Mouse (Mus musculus) midbrain, embryonic 16.5 days (tissue): Measurements from ENCODE around the gene Ahnak2. TPM values are rescaled to one million over a fixed set of nuclear protein-coding genes. Genes with fewer than 3 reads are reported as not detected.

ENCODE experiments used
- ATAC-seq: fragments of 200-750 bp; cut with Nextera tagmentation; 2 replicates; pipeline ENCODE4 v1.8.0; 2017; ENCODE audit warnings: moderate TSS enrichment
- H3K27ac ChIP-seq: fragments of 300-500 bp; sonication (generic); 2 replicates; pipeline ENCODE4 v1.5.1; 2014; ENCODE audit warnings: mild to moderate bottlenecking, low read length, mixed read lengths
- H3K27me3 ChIP-seq: fragments of 300-500 bp; sonication (generic); 2 replicates; pipeline ENCODE4 v1.6.1; 2014; ENCODE audit warnings: low read depth, low read length, mixed read lengths; ENCODE audit not compliant: control insufficient read depth, insufficient read depth
- H3K36me3 ChIP-seq: fragments of 300-500 bp; sonication (generic); 2 replicates; pipeline ENCODE4 v1.6.1; 2014; ENCODE audit warnings: mild to moderate bottlenecking, low read length, moderate library complexity, mixed read lengths; ENCODE audit not compliant: control insufficient read depth, insufficient read depth
- H3K4me1 ChIP-seq: fragments of 300-500 bp; sonication (generic); 2 replicates; pipeline ENCODE4 v1.6.1; 2014; ENCODE audit warnings: mild to moderate bottlenecking, low read length, mixed read lengths; ENCODE audit not compliant: control insufficient read depth, insufficient read depth
- H3K4me2 ChIP-seq: fragments of 300-500 bp; sonication (generic); 2 replicates; pipeline ENCODE4 v1.6.1; 2014; ENCODE audit warnings: mild to moderate bottlenecking, low read length, mixed read lengths
- H3K4me3 ChIP-seq: fragments of 300-500 bp; sonication (generic); 2 replicates; pipeline ENCODE4 v1.5.1; 2014; ENCODE audit warnings: low read depth, mild to moderate bottlenecking, low read length, moderate library complexity, mixed read lengths
- H3K9ac ChIP-seq: fragments of 300-500 bp; sonication (generic); 2 replicates; pipeline ENCODE4 v1.6.1; 2014; ENCODE audit warnings: low read depth, low read length, mixed read lengths
- H3K9me3 ChIP-seq: fragments of 300-500 bp; sonication (generic); replicated peaks from 2 replicates; pipeline ENCODE4 v1.6.1; 2014; ENCODE audit warnings: mild to moderate bottlenecking, low read length, mixed read lengths; ENCODE audit not compliant: control insufficient read depth, poor library complexity, severe bottlenecking
- WGBS: fragments of 180-500 bp; shearing (Covaris S2); extraction: QIAGEN DNeasy Blood & Tissue Kit; methylation state at CpG from one replicate; pipeline ENCODE4 v1.1.7; 2014; 5-methylcytosine and 5-hydroxymethylcytosine counted together
- polyA plus RNA-seq: library from polyadenylated mRNA; unstranded; fragments of >200 nt; fragmentation: Nextera tagmentation; extraction: Ambion mirVana; gene quantifications from 2 replicates; pipeline ENCODE4 v1.2.1, GENCODE M21; 2015

The Ahnak2 gene
- polyA plus RNA-seq, 1 experiment from 2014 or later: 2.0 TPM

GRCm38 (mm10) chr12:112795466-112796104, 6.9 kb downstream of the Ahnak2 start:
- no peak overlapping the region for H3K4me2 ChIP-seq
- no peak for ATAC-seq
- H3K27ac ChIP-seq: no peak overlapping the region
- no peaks in the 10 kb centered on the region; the same call in 1 of the 2 replicates for H3K4me1 ChIP-seq
- no peak overlapping the region for H3K9ac ChIP-seq
- H3K36me3 ChIP-seq: no peaks in the 10 kb centered on the region
- peaks cover 6% of the 10 kb centered on the region for H3K27me3 ChIP-seq
- no peak overlapping the region for H3K4me3 ChIP-seq
- 60% methylated on average over 16 of the region's 18 CpGs for WGBS
- no peaks in the 10 kb centered on the region for H3K9me3 ChIP-seq

- ATAC-seq: no peak
- Histone ChIP-seq H3K4me3 (no peak overlapping the region), H3K9me3 (no peaks in the 10 kb centered on the region), H3K9ac (no peak overlapping the region), H3K4me1 (no peaks in the 10 kb centered on the region; the same call in 1 of the 2 replicates), H3K4me2 (no peak overlapping the region), H3K36me3 (no peaks in the 10 kb centered on the region), H3K27ac (no peak overlapping the region), H3K27me3 (peaks cover 1% of the 10 kb centered on the region)
- WGBS: 85% methylated on average over 5 of the region's 5 CpGs
These were observed 7.5 kb downstream of the Ahnak2 start for GRCm38 (mm10) chr12:112794998-112795397.

GRCm38 (mm10) chr12:112794356-112794816, 8.1 kb downstream of the Ahnak2 start:
- 31% methylated on average over 7 of the region's 7 CpGs for WGBS
- Histone ChIP-seq H3K27ac (no peak overlapping the region), H3K9me3 (no peaks in the 10 kb centered on the region), H3K4me1 (no peaks in the 10 kb centered on the region; the same call in 1 of the 2 replicates), H3K27me3 (no peaks in the 10 kb centered on the region), H3K4me3 (no peak overlapping the region), H3K36me3 (no peaks in the 10 kb centered on the region), H3K9ac (no peak overlapping the region), H3K4me2 (no peak overlapping the region)
- ATAC-seq: no peak

- no peak overlapping the region for H3K4me3 ChIP-seq
- 72% methylated on average over 13 of the region's 13 CpGs for WGBS
- no peak for ATAC-seq
- H3K9me3 ChIP-seq: no peaks in the 10 kb centered on the region
- H3K27ac ChIP-seq: no peak overlapping the region
- H3K4me2 ChIP-seq: no peak overlapping the region
- H3K36me3 ChIP-seq: no peaks in the 10 kb centered on the region
- H3K27me3 ChIP-seq: no peaks in the 10 kb centered on the region
- H3K4me1 ChIP-seq: no peaks in the 10 kb centered on the region; the same call in 1 of the 2 replicates
- H3K9ac ChIP-seq: no peak overlapping the region
These were observed 8.7 kb downstream of the Ahnak2 start for GRCm38 (mm10) chr12:112793601-112794355.

DNA sequence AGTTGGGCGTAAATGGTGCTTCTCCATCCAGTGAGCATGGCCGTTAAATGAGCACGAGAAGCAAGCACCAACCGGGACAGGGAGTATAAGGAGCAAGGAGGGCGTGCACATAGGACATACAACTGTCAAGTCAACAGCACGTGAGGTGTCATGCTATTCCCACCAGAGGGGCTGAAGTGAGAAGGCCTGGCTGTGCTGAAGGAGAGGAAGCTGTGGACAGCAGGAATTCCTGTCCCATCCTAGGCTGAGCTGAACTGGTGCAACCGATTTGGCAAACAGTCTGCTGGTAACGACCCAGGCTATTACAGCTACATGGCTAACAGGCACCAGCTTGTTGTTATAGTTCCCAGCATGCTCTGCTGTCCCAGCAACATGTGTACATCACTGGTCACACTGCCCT, 11.4 kb downstream of the Ahnak2 start:
- Histone ChIP-seq H3K9me3 (no peaks in the 10 kb centered on the region), H3K9ac (no peak overlapping the region), H3K4me2 (no peak overlapping the region), H3K4me1 (no peaks in the 10 kb centered on the region; the same call in 1 of the 2 replicates), H3K27ac (no peak overlapping the region), H3K36me3 (no peaks in the 10 kb centered on the region), H3K27me3 (no peaks in the 10 kb centered on the region), H3K4me3 (no peak overlapping the region)
- no peak for ATAC-seq
- 84% methylated on average over 8 of the region's 8 CpGs for WGBS

- 94% methylated on average over 10 of the region's 10 CpGs for WGBS
- Histone ChIP-seq H3K9ac (no peak overlapping the region), H3K27ac (no peak overlapping the region), H3K36me3 (no peaks in the 10 kb centered on the region; the same call in 1 of the 2 replicates), H3K27me3 (no peaks in the 10 kb centered on the region), H3K4me1 (no peaks in the 10 kb centered on the region), H3K4me2 (no peak overlapping the region), H3K9me3 (0 out of 2 replicates have a peak, but pooled peaks cover 5% of the 10 kb centered on the region), H3K4me3 (no peak overlapping the region)
- no peak for ATAC-seq
These were observed 28.0 kb downstream of the Ahnak2 start for GRCm38 (mm10) chr12:112774481-112774880.

GRCm38 (mm10) chr12:112774026-112774425, 28.4 kb downstream of the Ahnak2 start:
- Histone ChIP-seq H3K4me3 (no peak overlapping the region), H3K36me3 (no peaks in the 10 kb centered on the region; the same call in 1 of the 2 replicates), H3K4me1 (no peaks in the 10 kb centered on the region), H3K9me3 (0 out of 2 replicates have a peak, but pooled peaks cover 5% of the 10 kb centered on the region), H3K27ac (no peak overlapping the region), H3K9ac (no peak overlapping the region), H3K4me2 (no peak overlapping the region), H3K27me3 (no peaks in the 10 kb centered on the region)
- ATAC-seq: no peak
- WGBS: 88% methylated on average over 6 of the region's 6 CpGs

DNA sequence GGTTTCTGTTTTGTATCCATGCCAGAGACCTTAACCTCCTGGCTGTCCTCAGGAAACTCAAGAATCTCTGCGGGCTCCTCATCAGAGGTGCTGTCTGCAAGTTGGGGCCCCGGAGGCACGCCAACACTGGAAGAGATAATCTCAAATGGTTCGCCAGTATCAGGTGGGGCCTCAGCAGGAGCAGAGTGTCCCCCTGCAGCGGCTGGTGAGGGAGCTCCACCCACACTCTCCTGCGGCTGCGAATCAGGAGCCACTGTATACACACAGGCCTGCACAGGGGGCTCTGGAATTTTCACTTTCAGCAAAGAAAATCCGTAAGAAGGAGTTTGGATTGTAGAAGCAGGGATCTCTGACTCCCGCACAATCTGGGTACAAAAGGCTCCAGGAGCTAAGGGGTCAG, 29.1 kb downstream of the Ahnak2 start:
- Histone ChIP-seq H3K4me3 (no peak overlapping the region), H3K9me3 (0 out of 2 replicates have a peak, but pooled peaks cover 5% of the 10 kb centered on the region), H3K9ac (no peak overlapping the region), H3K27me3 (no peaks in the 10 kb centered on the region), H3K27ac (no peak overlapping the region), H3K36me3 (no peaks in the 10 kb centered on the region; the same call in 1 of the 2 replicates), H3K4me2 (no peak overlapping the region), H3K4me1 (no peaks in the 10 kb centered on the region)
- 46% methylated on average over 9 of the region's 9 CpGs for WGBS
- no peak for ATAC-seq

DNA sequence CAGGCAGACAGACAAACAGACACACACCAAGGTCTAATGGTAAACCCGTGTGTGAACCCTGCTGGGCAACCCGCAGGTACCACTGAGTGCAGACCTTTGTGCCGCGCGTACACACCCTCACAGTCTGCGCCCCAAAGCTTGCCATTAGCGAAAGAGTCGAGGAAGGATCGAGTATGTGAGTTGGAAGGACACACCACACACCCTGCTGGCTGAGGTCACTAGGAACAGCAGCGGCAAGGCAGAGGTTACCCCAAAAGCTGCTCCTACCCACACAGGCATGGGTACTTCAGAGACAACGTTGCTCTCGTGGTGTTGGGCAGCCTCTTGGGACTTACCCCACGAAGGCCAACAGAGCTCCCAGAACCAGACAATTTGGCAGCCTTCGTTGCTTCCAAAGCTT, 30.2 kb downstream of the Ahnak2 start:
- 89% methylated on average over 14 of the region's 14 CpGs for WGBS
- no peak for ATAC-seq
- Histone ChIP-seq H3K4me1 (no peaks in the 10 kb centered on the region), H3K9me3 (0 out of 2 replicates have a peak, but pooled peaks cover 5% of the 10 kb centered on the region), H3K9ac (no peak overlapping the region), H3K4me3 (no peak overlapping the region), H3K27me3 (no peaks in the 10 kb centered on the region), H3K36me3 (no peaks in the 10 kb centered on the region; the same call in 1 of the 2 replicates), H3K27ac (no peak overlapping the region), H3K4me2 (no peak overlapping the region)
